Mouse (Mus musculus): ENCODE measurements around the gene Vmn2r83. TPM values are rescaled to one million over a fixed set of nuclear protein-coding genes. Genes with fewer than 3 reads are reported as not detected.

The Vmn2r83 gene
- polyA plus RNA-seq, 1 experiment from 2014 or later: not detected

DNA sequence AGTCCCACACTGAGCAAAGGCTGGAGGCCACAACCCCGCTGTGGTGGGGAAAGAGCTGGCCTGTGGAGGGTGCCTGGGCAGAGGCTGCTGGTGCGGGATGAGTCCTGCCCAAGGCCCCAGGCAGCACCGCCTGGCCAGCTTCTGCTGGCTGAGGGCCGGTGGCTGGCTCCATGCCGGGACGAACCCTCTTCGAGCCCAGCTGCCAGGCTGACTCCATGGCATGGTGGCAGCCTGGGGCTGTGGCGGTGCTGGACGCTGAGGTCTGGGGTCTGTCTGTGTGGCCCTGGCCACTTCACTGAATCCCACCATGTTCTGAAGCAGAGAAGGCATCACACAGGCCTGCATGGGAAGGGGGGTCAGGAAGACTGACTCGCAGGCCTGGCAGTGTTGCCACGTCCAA is 72.2 kb downstream of the Vmn2r83 start:
- ATAC-seq (ENCODE audit: low FRiP score, low TSS enrichment) (no peak), DNase-seq (ENCODE audit: low spot score) (peak; percentile 12)
- H3K9me3 ChIP-seq (ENCODE audit: control insufficient read depth, low read length): no peaks in the 10 kb centered on the region
- H3K27ac ChIP-seq (replicated peaks): no peak overlapping the region
- no peak for TF ChIP-seq CTCF (IDR thresholded peaks at IDR 0.05; ENCODE audit: low read depth)
- no peak for TF ChIP-seq EP300 (optimal IDR thresholded peaks at IDR 0.05)
- peaks cover 20% of the 10 kb centered on the region for H3K36me3 ChIP-seq (ENCODE audit: control insufficient read depth, insufficient read depth, low read length)
- no peaks in the 10 kb centered on the region for H3K4me1 ChIP-seq (replicated peaks; ENCODE audit: control insufficient read depth, insufficient read depth)
- H3K4me2 ChIP-seq (replicated peaks; ENCODE audit: low read depth): no peak overlapping the region
- H3K27me3 ChIP-seq (ENCODE audit: control insufficient read depth, insufficient read depth, low read length): no peaks in the 10 kb centered on the region
- 92% methylated on average over 11 of the region's 11 CpGs for whole genome bisulfite sequencing
- no peak overlapping the region for H3K9ac ChIP-seq (ENCODE audit: low read length)
- H3K4me3 ChIP-seq (ENCODE audit: low read depth, low read length): no peak overlapping the region

DNA sequence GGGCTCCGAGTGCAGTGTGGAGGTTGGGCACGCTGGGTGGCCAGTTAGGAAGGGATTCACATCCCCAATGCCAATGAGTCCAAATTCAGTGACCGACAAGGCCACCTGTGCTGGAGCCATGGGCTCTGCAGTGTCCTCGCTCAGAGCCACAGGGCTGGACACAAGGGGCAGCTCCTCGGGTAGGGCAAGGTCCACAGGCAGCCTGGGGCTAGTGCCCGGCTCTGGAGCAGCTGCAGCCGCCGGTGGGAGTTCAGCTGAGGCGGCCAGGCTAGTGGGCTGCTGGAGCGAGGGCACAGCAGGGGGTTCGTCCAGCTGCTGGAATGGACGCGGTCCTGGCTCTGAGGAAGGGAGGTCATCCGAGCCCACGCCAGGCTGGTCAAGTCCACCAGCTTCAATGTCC is 73.0 kb downstream of the Vmn2r83 start:
- TF ChIP-seq CTCF (IDR thresholded peaks at IDR 0.05; ENCODE audit: low read depth) (no peak), EP300 (optimal IDR thresholded peaks at IDR 0.05) (no peak)
- ATAC-seq (ENCODE audit: low FRiP score, low TSS enrichment): no peak
- Histone ChIP-seq H3K27me3 (ENCODE audit: control insufficient read depth, insufficient read depth, low read length) (no peaks in the 10 kb centered on the region), H3K27ac (replicated peaks) (no peak overlapping the region), H3K4me1 (replicated peaks; ENCODE audit: control insufficient read depth, insufficient read depth) (no peaks in the 10 kb centered on the region), H3K9ac (ENCODE audit: low read length) (no peak overlapping the region), H3K36me3 (ENCODE audit: control insufficient read depth, insufficient read depth, low read length) (peaks cover 26% of the 10 kb centered on the region), H3K9me3 (ENCODE audit: control insufficient read depth, low read length) (no peaks in the 10 kb centered on the region), H3K4me3 (ENCODE audit: low read depth, low read length) (no peak overlapping the region), H3K4me2 (replicated peaks; ENCODE audit: low read depth) (no peak overlapping the region)
- WGBS: 95% methylated on average over 15 of the region's 15 CpGs
- peak; percentile 11 for DNase-seq (ENCODE audit: low spot score)

DNA sequence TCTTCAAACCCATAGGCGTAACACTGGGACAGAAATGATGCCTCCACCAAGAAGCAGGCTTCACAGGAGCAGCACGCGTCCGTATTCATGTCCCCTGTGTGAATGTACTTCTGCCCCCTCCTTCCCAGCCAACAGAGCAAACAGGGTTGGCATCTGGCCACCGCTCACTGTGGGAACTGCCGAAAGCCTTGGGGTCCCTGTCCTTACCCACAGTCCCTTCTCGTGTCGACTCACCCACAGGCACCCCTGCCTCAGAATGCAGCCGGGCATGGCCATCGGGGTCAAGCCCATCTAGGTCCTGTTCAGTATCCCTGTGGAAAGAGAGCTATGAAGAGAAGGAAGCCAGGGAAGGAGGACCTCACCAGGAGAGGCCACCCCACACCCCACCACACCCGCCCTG is 73.6 kb downstream of the Vmn2r83 start:
- Histone ChIP-seq H3K4me1 (replicated peaks; ENCODE audit: control insufficient read depth, insufficient read depth) (no peaks in the 10 kb centered on the region), H3K4me3 (ENCODE audit: low read depth, low read length) (no peak overlapping the region), H3K27me3 (ENCODE audit: control insufficient read depth, insufficient read depth, low read length) (no peaks in the 10 kb centered on the region), H3K27ac (replicated peaks) (no peak overlapping the region), H3K9me3 (ENCODE audit: control insufficient read depth, low read length) (no peaks in the 10 kb centered on the region), H3K4me2 (replicated peaks; ENCODE audit: low read depth) (no peak overlapping the region), H3K36me3 (ENCODE audit: control insufficient read depth, insufficient read depth, low read length) (peaks cover 30% of the 10 kb centered on the region), H3K9ac (ENCODE audit: low read length) (no peak overlapping the region)
- no peak for DNase-seq (ENCODE audit: low spot score)
- ATAC-seq (ENCODE audit: low FRiP score, low TSS enrichment): no peak
- WGBS: 96% methylated on average over 11 of the region's 11 CpGs
- TF ChIP-seq EP300 (optimal IDR thresholded peaks at IDR 0.05) (no peak), CTCF (IDR thresholded peaks at IDR 0.05; ENCODE audit: low read depth) (no peak)

Small RNA genes lying within 50 kb of the gene (microRNA-seq; reads per million reads assigned to microRNA genes)
- not detected for gene Mir6909

Other genes with a start within 250 kb of the Vmn2r83 start
- gene Vmn2r81, start 221.0 kb upstream of the Vmn2r83 start, polyA plus RNA-seq (2015; fragmentation: Nextera tagmentation; extraction: Ambion mirVana): not detected in 2 replicates
- gene Vmn2r82, start 112.2 kb upstream of the Vmn2r83 start, polyA plus RNA-seq (2015; fragmentation: Nextera tagmentation; extraction: Ambion mirVana): not detected in 2 replicates
- gene Plpp2, start 65.1 kb downstream of the Vmn2r83 start, polyA plus RNA-seq (2015; fragmentation: Nextera tagmentation; extraction: Ambion mirVana): 81.8 and 92.1 TPM in 2 replicates
- 24.0 and 25.4 TPM in 2 replicates for gene Mier2, start 86.5 kb downstream of the Vmn2r83 start, polyA plus RNA-seq (2015; fragmentation: Nextera tagmentation; extraction: Ambion mirVana)
- not detected in 2 replicates for gene Theg, start 118.6 kb downstream of the Vmn2r83 start, polyA plus RNA-seq (2015; fragmentation: Nextera tagmentation; extraction: Ambion mirVana)
- gene C2cd4c, start 145.3 kb downstream of the Vmn2r83 start, polyA plus RNA-seq (2015; fragmentation: Nextera tagmentation; extraction: Ambion mirVana): 0.02 and 0.07 TPM in 2 replicates
- 2.7 and 3.3 TPM in 2 replicates for gene Shc2, start 169.2 kb downstream of the Vmn2r83 start, polyA plus RNA-seq (2015; fragmentation: Nextera tagmentation; extraction: Ambion mirVana)
- gene Odf3l2, start 177.0 kb downstream of the Vmn2r83 start, polyA plus RNA-seq (2015; fragmentation: Nextera tagmentation; extraction: Ambion mirVana): not detected in 2 replicates
- gene Madcam1, start 195.8 kb downstream of the Vmn2r83 start, polyA plus RNA-seq (2015; fragmentation: Nextera tagmentation; extraction: Ambion mirVana): 17.6 and 22.2 TPM in 2 replicates
- gene Tpgs1, start 200.6 kb downstream of the Vmn2r83 start, polyA plus RNA-seq (2015; fragmentation: Nextera tagmentation; extraction: Ambion mirVana): 50.3 and 51.0 TPM in 2 replicates
- gene Cdc34, start 213.5 kb downstream of the Vmn2r83 start, polyA plus RNA-seq (2015; fragmentation: Nextera tagmentation; extraction: Ambion mirVana): 85.3 and 86.9 TPM in 2 replicates
- gene Gzmm, start 220.3 kb downstream of the Vmn2r83 start, polyA plus RNA-seq (2015; fragmentation: Nextera tagmentation; extraction: Ambion mirVana): 0.62 and 0.83 TPM in 2 replicates
- gene Bsg, start 235.8 kb downstream of the Vmn2r83 start, polyA plus RNA-seq (2015; fragmentation: Nextera tagmentation; extraction: Ambion mirVana): 1,012 and 1,042 TPM in 2 replicates
- gene Hcn2, start 247.9 kb downstream of the Vmn2r83 start, polyA plus RNA-seq (2015; fragmentation: Nextera tagmentation; extraction: Ambion mirVana): 0.28 and 0.38 TPM in 2 replicates